Mouse (Mus musculus) neural tube, embryonic 11.5 days (tissue): Measurements from ENCODE around the gene Cd28. TPM values are rescaled to one million over a fixed set of nuclear protein-coding genes. Genes with fewer than 3 reads are reported as not detected.

Experiments used
- ATAC-seq: fragments of 200-750 bp; cut with Nextera tagmentation; 2 replicates; pipeline ENCODE4 v1.8.0; 2017; ENCODE audit warnings: moderate number of reproducible peaks, mild to moderate bottlenecking, moderate TSS enrichment, moderate library complexity; ENCODE audit not compliant: insufficient read depth, low FRiP score, low TSS enrichment
- DNase-seq: peaks from one replicate; pipeline ENCODE4 v3.0.0-alpha.2; 2015; ENCODE audit warnings: low spot score
- H3K27ac ChIP-seq: fragments of 300-500 bp; sonication (generic); 2 replicates; pipeline ENCODE4 v1.5.1; 2014; ENCODE audit warnings: low read depth, mild to moderate bottlenecking, low read length
- H3K27me3 ChIP-seq: fragments of 300-500 bp; sonication (generic); 2 replicates; pipeline ENCODE4 v1.6.1; 2014; ENCODE audit warnings: mild to moderate bottlenecking, low read length, mixed read lengths; ENCODE audit not compliant: control insufficient read depth, insufficient read depth
- H3K36me3 ChIP-seq: fragments of 300-500 bp; sonication (generic); 2 replicates; pipeline ENCODE4 v1.6.1; 2014; ENCODE audit warnings: mild to moderate bottlenecking, low read length, moderate library complexity, mixed read lengths; ENCODE audit not compliant: control insufficient read depth, insufficient read depth
- H3K4me1 ChIP-seq: fragments of 300-500 bp; sonication (generic); 2 replicates; pipeline ENCODE4 v1.6.1; 2014; ENCODE audit warnings: low read length, mixed read lengths; ENCODE audit not compliant: control insufficient read depth, insufficient read depth
- H3K4me2 ChIP-seq: fragments of 300-500 bp; sonication (generic); 2 replicates; pipeline ENCODE4 v1.6.1; 2014; ENCODE audit warnings: low read depth, mild to moderate bottlenecking, moderate library complexity
- H3K4me3 ChIP-seq: fragments of 300-500 bp; sonication (generic); 2 replicates; pipeline ENCODE4 v1.5.1; 2014; ENCODE audit warnings: low read depth, low read length
- H3K9ac ChIP-seq: fragments of 300-500 bp; sonication (generic); 2 replicates; pipeline ENCODE4 v1.6.1; 2014; ENCODE audit warnings: mild to moderate bottlenecking, low read length
- H3K9me3 ChIP-seq: fragments of 300-500 bp; sonication (generic); 2 replicates; pipeline ENCODE4 v1.6.1; 2016; ENCODE audit warnings: low read length; ENCODE audit not compliant: control insufficient read depth
- WGBS: fragments of 180-500 bp; shearing (Covaris S2); extraction: QIAGEN DNeasy Blood & Tissue Kit; methylation state at CpG from one replicate; pipeline ENCODE4 v1.1.7; 2014; 5-methylcytosine and 5-hydroxymethylcytosine counted together
- polyA plus RNA-seq: library from polyadenylated mRNA; unstranded; fragments of >200 nt; fragmentation: Nextera tagmentation; extraction: Ambion mirVana; gene quantifications from 2 replicates; pipeline ENCODE4 v1.2.1, GENCODE M21; 2014

Gene Cd28
- polyA plus RNA-seq, 1 experiment from 2014 or later: 0.15 TPM

- no peaks in the 10 kb centered on the region for H3K36me3 ChIP-seq
- H3K27me3 ChIP-seq: no peaks in the 10 kb centered on the region
- H3K4me3 ChIP-seq: no peak overlapping the region
- no peaks in the 10 kb centered on the region for H3K4me1 ChIP-seq
- H3K27ac ChIP-seq: no peak overlapping the region
- 90% methylated on average over 4 of the region's 4 CpGs for WGBS
- H3K9ac ChIP-seq: no peak overlapping the region
- no peak overlapping the region for H3K4me2 ChIP-seq
- DNase-seq: no peak
- no peak for ATAC-seq
- H3K9me3 ChIP-seq: no peaks in the 10 kb centered on the region
These were observed 86.7 kb downstream of the Cd28 start for GRCm38 (mm10) chr1:60803128-60803824.

DNA sequence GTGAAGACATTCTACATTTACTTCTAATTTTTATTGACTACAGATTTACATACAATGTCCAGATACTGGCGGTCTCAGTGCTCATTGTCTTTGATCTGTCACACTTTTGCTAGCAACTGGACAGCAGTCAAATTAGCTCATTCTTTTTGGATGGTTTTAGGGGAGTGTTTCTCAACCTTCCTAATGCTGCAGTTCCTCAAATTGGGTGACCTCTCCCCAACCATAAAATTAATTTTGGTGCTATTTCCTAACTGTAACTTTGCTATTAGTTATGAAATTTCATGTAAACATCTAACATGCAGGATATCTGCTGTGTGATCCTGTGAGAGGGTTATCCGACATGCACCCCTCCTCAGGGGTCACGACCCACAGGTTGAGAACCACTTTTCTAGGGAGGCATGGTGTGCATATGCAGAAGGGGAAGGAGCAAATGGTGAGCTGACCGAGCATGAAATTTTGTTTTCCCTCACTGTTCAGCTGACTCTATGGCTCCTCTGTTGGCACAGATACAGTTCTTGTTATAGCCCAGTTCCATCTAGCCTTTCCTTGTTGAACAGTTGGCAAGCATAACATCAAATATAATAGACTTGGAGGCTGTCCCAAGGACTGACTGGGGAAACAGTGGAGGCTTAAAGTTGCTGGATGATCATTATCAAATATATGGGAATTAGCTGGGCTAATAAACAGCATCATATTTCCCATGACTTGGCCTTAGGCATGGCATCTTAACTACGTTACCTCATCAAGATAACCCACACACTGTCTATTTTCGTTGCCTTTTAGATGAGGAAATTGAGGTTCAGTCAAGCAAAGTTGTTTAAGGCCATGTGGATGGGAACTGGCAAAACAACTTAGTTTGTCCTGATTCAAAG is 87.5 kb downstream of the Cd28 start:
- H3K4me1 ChIP-seq: no peaks in the 10 kb centered on the region
- no peaks in the 10 kb centered on the region for H3K27me3 ChIP-seq
- H3K27ac ChIP-seq: no peak overlapping the region
- H3K4me2 ChIP-seq: no peak overlapping the region
- ATAC-seq: no peak
- no peaks in the 10 kb centered on the region for H3K9me3 ChIP-seq
- no peaks in the 10 kb centered on the region for H3K36me3 ChIP-seq
- H3K9ac ChIP-seq: no peak overlapping the region
- DNase-seq: no peak
- WGBS: 85% methylated on average over 6 of the region's 6 CpGs
- no peak overlapping the region for H3K4me3 ChIP-seq

DNA sequence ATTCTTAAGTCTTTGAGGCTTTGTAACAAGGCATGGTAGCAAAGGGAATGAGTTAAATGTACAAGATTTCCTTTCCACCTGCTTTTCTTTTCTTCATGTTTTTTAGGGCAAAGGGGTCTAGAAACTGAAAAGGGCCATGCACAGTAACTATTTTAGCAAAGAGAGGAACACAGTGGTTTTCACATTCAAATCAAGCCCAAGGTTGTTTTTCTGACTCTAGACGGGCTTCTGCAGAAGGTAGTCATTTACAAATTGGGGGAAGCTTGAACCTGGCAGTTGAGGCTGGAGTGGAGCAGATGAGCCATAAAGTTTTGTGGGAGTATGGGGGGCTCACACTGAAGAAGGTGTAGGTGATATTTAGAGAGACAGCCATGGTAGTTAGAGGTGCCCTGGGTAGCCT is 88.6 kb downstream of the Cd28 start:
- Histone ChIP-seq H3K36me3 (no peaks in the 10 kb centered on the region), H3K9me3 (no peaks in the 10 kb centered on the region), H3K4me2 (no peak overlapping the region), H3K9ac (no peak overlapping the region), H3K27ac (no peak overlapping the region), H3K27me3 (no peaks in the 10 kb centered on the region), H3K4me1 (no peaks in the 10 kb centered on the region), H3K4me3 (no peak overlapping the region)
- no peak for ATAC-seq
- whole genome bisulfite sequencing: 73% methylated on average over 1 of the region's 1 CpGs
- DNase-seq: no peak

- H3K4me3 ChIP-seq: no peak overlapping the region
- H3K36me3 ChIP-seq: no peaks in the 10 kb centered on the region
- no peaks in the 10 kb centered on the region for H3K27me3 ChIP-seq
- no peak for DNase-seq
- no peaks in the 10 kb centered on the region for H3K9me3 ChIP-seq
- no peak for ATAC-seq
- H3K4me2 ChIP-seq: no peak overlapping the region
- H3K27ac ChIP-seq: no peak overlapping the region
- no peaks in the 10 kb centered on the region for H3K4me1 ChIP-seq
- WGBS: 90% methylated on average over 1 of the region's 1 CpGs
- no peak overlapping the region for H3K9ac ChIP-seq
These were observed 91.1 kb downstream of the Cd28 start for GRCm38 (mm10) chr1:60807748-60808147.

- H3K9me3 ChIP-seq: no peaks in the 10 kb centered on the region
- H3K9ac ChIP-seq: no peak overlapping the region
- H3K4me1 ChIP-seq: no peaks in the 10 kb centered on the region
- ATAC-seq (no peak), DNase-seq (no peak)
- H3K4me2 ChIP-seq: no peak overlapping the region
- no peak overlapping the region for H3K27ac ChIP-seq
- WGBS: 89% methylated on average over 2 of the region's 2 CpGs
- H3K27me3 ChIP-seq: no peaks in the 10 kb centered on the region
- no peak overlapping the region for H3K4me3 ChIP-seq
- H3K36me3 ChIP-seq: no peaks in the 10 kb centered on the region
These were observed 91.9 kb downstream of the Cd28 start for GRCm38 (mm10) chr1:60808466-60808865.

DNA sequence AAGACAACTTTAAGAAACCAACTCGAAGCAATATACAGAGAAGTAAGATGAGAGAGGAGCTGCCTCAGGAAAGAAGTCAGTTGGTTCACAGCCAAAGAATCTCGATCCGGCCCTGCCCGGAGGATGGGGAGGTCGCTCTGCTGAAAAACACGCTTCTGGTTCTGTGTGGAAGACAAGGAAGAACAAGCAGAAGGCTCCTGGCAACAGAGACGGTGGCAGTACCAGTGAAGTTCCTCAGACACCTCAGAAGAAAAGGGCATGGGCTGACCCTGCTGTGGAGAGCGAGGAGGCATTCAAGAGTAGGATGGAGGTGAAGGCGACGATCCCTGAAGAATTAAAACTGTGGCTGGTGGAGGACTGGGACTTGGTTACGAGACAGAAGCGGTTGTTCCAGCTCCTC is 92.6 kb downstream of the Cd28 start:
- no peak for ATAC-seq
- Histone ChIP-seq H3K4me3 (no peak overlapping the region), H3K4me2 (no peak overlapping the region), H3K9ac (no peak overlapping the region), H3K27me3 (no peaks in the 10 kb centered on the region), H3K36me3 (no peaks in the 10 kb centered on the region), H3K9me3 (no peaks in the 10 kb centered on the region), H3K27ac (no peak overlapping the region), H3K4me1 (no peaks in the 10 kb centered on the region)
- no peak for DNase-seq
- 83% methylated on average over 12 of the region's 12 CpGs for WGBS

- Histone ChIP-seq H3K27me3 (no peaks in the 10 kb centered on the region), H3K27ac (no peak overlapping the region)
- no peak for ATAC-seq
These were observed 94.2 kb downstream of the Cd28 start for GRCm38 (mm10) chr1:60810821-60811220.

GRCm38 (mm10) chr1:60811998-60812397 is 95.4 kb downstream of the Cd28 start:
- whole genome bisulfite sequencing: 90% methylated on average over 1 of the region's 1 CpGs
- Histone ChIP-seq H3K27me3 (no peaks in the 10 kb centered on the region), H3K36me3 (no peaks in the 10 kb centered on the region), H3K4me3 (no peak overlapping the region), H3K9ac (no peak overlapping the region), H3K4me1 (no peaks in the 10 kb centered on the region), H3K9me3 (no peaks in the 10 kb centered on the region), H3K4me2 (no peak overlapping the region), H3K27ac (no peak overlapping the region)
- no peak for ATAC-seq
- DNase-seq: no peak

More at GRCm38 (mm10) chr1:60810821-60811220, 94.2 kb downstream of the Cd28 start:
- H3K9ac ChIP-seq: no peak overlapping the region
- no peak for DNase-seq
- no peaks in the 10 kb centered on the region for H3K36me3 ChIP-seq
- H3K9me3 ChIP-seq: no peaks in the 10 kb centered on the region
- no peak overlapping the region for H3K4me2 ChIP-seq
- H3K4me1 ChIP-seq: no peaks in the 10 kb centered on the region
- no peak overlapping the region for H3K4me3 ChIP-seq

DNA sequence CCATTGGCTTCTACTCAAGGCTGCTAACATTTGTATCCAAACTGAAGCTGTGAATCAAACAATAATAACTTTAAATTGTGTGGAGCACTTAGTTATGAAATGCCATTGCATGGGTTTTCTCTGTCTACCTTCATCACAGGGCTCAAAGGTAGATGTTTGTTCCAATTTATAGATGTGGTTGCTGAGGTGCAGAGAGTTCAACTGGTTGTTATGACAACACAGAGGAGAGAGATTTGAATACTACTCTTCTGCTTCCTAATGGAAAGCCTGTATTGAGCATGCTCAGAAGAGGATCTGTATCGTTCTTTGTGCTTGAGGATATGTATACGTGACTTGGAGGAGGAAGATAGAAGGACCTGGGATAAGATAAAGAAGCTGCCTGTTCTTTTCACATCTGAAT is 96.8 kb downstream of the Cd28 start:
- Histone ChIP-seq H3K27me3 (no peaks in the 10 kb centered on the region), H3K9me3 (no peaks in the 10 kb centered on the region), H3K4me1 (no peaks in the 10 kb centered on the region), H3K36me3 (no peaks in the 10 kb centered on the region), H3K27ac (no peak overlapping the region), H3K4me3 (no peak overlapping the region), H3K4me2 (no peak overlapping the region), H3K9ac (no peak overlapping the region)
- ATAC-seq (no peak), DNase-seq (no peak)
- 90% methylated on average over 2 of the region's 2 CpGs for WGBS
